Comparison of ENCODE assay signal across 12 mouse cellular contexts in the genomic region with DNA sequence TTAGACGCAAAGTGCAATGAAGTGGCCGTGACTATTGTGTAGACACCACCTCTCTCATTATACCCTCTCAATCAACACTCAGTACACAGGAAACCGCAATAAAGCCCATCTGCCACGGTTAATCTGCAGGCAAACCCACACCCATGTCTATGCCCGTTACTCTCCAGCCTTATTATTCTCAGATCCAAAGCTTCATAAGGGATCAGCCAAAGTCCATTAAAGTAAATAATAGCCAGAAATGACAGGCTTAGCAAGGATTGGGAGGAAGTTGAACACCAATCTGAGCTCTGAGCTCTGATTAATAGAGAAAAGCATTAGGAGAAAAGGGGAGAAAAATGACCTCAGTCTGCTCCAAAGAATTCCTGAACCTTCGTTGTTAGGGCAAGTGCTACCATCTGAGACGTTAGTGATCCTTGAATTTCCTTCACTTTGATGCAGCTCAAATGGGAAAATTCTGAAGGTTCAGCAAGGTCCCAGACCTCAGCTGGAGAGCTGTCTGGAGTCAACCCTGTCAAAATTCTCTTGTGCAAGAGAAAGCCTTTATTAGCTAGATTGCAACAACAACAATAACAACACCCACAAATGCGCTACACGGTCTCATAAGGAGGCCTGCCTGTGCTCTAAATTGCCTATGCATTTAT.
DNase-seq lines count a peak whose midpoint lies in the region; ATAC-seq lines count a peak whose summit lies in the region.
"Had no signal": no experiment of that assay in that cellular context is flagged by ENCODE, and none has a peak within 500 bp of the region (broad histone marks: within the 10 kb centered on the region; RNA-seq: fewer than 3 reads in every experiment).

No protein-coding gene starts in this region.

- H3K4me2 ChIP-seq in embryonic facial prominence, embryonic 14.5 days (ENCODE audit: low read depth, low read length) = no peak overlapping the region
- peak overlapping the region; percentile 26 for H3K4me2 ChIP-seq in hindbrain, embryonic 15.5 days
- H3K4me2 ChIP-seq in neural tube, embryonic 14.5 days (ENCODE audit: low read depth, low read length) = no peak overlapping the region; the same call in 1 of the 2 replicates
- H3K4me2 ChIP-seq: heart, embryonic 12.5 days had no signal

- peak; percentile 38 to 65 for DNase-seq in cerebellum, adult 18-20 months
- no peak for DNase-seq in cerebellum, adult 11-12 months
- DNase-seq in embryonic facial prominence, embryonic 14.5 days (ENCODE audit: low spot score) = peak; percentile 43
- no peak for DNase-seq in urinary bladder, postnatal 36 days (ENCODE audit: low spot score in 2 of 2)
- no peak for DNase-seq in ovary, postnatal 14 days (ENCODE audit: low spot score)
- DNase-seq: kidney, adult 18-20 months; lung, postnatal 36 days had no signal

- H3K9me3 ChIP-seq in embryonic facial prominence, embryonic 14.5 days (ENCODE audit: control insufficient read depth, low read length) = no peaks in the 10 kb centered on the region
- no peaks in the 10 kb centered on the region for H3K9me3 ChIP-seq in hindbrain, embryonic 15.5 days
- H3K9me3 ChIP-seq in neural tube, embryonic 14.5 days (ENCODE audit: control insufficient read depth, low read length) = no peaks in the 10 kb centered on the region
- H3K9me3 ChIP-seq: heart, embryonic 12.5 days had no signal

- no peaks in the 10 kb centered on the region for H3K27me3 ChIP-seq in embryonic facial prominence, embryonic 14.5 days (replicated peaks; ENCODE audit: control insufficient read depth, insufficient read depth, low read length)
- H3K27me3 ChIP-seq in hindbrain, embryonic 15.5 days = 0 out of 2 replicates have a peak, but pooled peaks cover 8% of the 10 kb centered on the region
- H3K27me3 ChIP-seq in neural tube, embryonic 14.5 days (ENCODE audit: control insufficient read depth, insufficient read depth, low read length) = no peaks in the 10 kb centered on the region
- H3K27me3 ChIP-seq: heart, embryonic 12.5 days had no signal

- 37% methylated on average over 9 of the region's 9 CpGs for WGBS in embryonic facial prominence, embryonic 14.5 days
- WGBS in hindbrain, embryonic 15.5 days = 13% methylated on average over 9 of the region's 9 CpGs
- WGBS in neural tube, embryonic 14.5 days = 11% methylated on average over 9 of the region's 9 CpGs

- no peak overlapping the region for H3K9ac ChIP-seq in embryonic facial prominence, embryonic 14.5 days (ENCODE audit: low read depth, low read length)
- no peak overlapping the region for H3K9ac ChIP-seq in hindbrain, embryonic 15.5 days
- H3K9ac ChIP-seq in neural tube, embryonic 14.5 days (replicated peaks; ENCODE audit: low read depth, low read length) = no peak overlapping the region; the same call in 1 of the 2 replicates
- H3K9ac ChIP-seq: heart, embryonic 12.5 days had no signal

- H3K4me1 ChIP-seq in embryonic facial prominence, embryonic 14.5 days (ENCODE audit: control insufficient read depth, insufficient read depth, low read length) = no peaks in the 10 kb centered on the region
- no peaks in the 10 kb centered on the region for H3K4me1 ChIP-seq in hindbrain, embryonic 15.5 days (replicated peaks)
- H3K4me1 ChIP-seq in neural tube, embryonic 14.5 days (ENCODE audit: control insufficient read depth, insufficient read depth, low read length) = peaks cover 7% of the 10 kb centered on the region; the same call in 1 of the 2 replicates
- H3K4me1 ChIP-seq: heart, embryonic 12.5 days had no signal

- H3K27ac ChIP-seq in embryonic facial prominence, embryonic 14.5 days (replicated peaks; ENCODE audit: low read depth, low read length) = no peak overlapping the region
- H3K27ac ChIP-seq in hindbrain, embryonic 15.5 days (replicated peaks) = peak overlapping the region; percentile 79
- H3K27ac ChIP-seq in neural tube, embryonic 14.5 days (ENCODE audit: low read depth, low read length) = peak overlapping the region; percentile 62

- H3K4me3 ChIP-seq in embryonic facial prominence, embryonic 14.5 days (ENCODE audit: low read depth, low read length) = no peak overlapping the region
- no peak overlapping the region for H3K4me3 ChIP-seq in hindbrain, embryonic 15.5 days
- no peak overlapping the region for H3K4me3 ChIP-seq in neural tube, embryonic 14.5 days (ENCODE audit: low read depth, low read length)
- H3K4me3 ChIP-seq: heart, embryonic 12.5 days had no signal

- no peaks in the 10 kb centered on the region for H3K36me3 ChIP-seq in embryonic facial prominence, embryonic 14.5 days (ENCODE audit: control insufficient read depth, insufficient read depth, low read length)
- no peaks in the 10 kb centered on the region for H3K36me3 ChIP-seq in hindbrain, embryonic 15.5 days
- H3K36me3 ChIP-seq in neural tube, embryonic 14.5 days (ENCODE audit: control insufficient read depth, insufficient read depth, low read length) = no peaks in the 10 kb centered on the region
- H3K36me3 ChIP-seq: G1E; heart, embryonic 12.5 days had no signal

- peak; percentile 80; the same call in 1 of the 2 replicates for ATAC-seq in embryonic facial prominence, embryonic 14.5 days (ENCODE audit: low read depth)
- ATAC-seq in hindbrain, embryonic 15.5 days (ENCODE audit: low FRiP score, low read depth) = peak; percentile 87
- peak; percentile 88 for ATAC-seq in neural tube, embryonic 14.5 days (ENCODE audit: low read depth)
- no peak for ATAC-seq in activated CD4-positive, CD25-positive, alpha-beta regulatory T cell, adult 4 months

Comparison
In these comparisons a context has a peak if more than half of its experiments do, and no peak if none do; other contexts are left out.
1. DNase-seq: peak in cerebellum, adult 18-20 months (2 of 2) and embryonic facial prominence, embryonic 14.5 days (single experiment); none in cerebellum, adult 11-12 months (single experiment), urinary bladder, postnatal 36 days (0 of 2) and ovary, postnatal 14 days (single experiment).